In genomic region chr10:67295938-67296466, GRCm38 (mm10) we compare ENCODE assay signal across 20 mouse cellular contexts. TPM values are rescaled to one million over a fixed set of nuclear protein-coding genes. Genes with fewer than 3 reads are reported as not detected.
A peak's percentile ranks its signal among the peaks of the same experiment; 100 is the strongest.
DNase-seq lines count a peak whose midpoint lies in the region; ATAC-seq and TF ChIP-seq lines count a peak whose summit lies in the region.
"Had no signal": no experiment of that assay in that cellular context is flagged by ENCODE, and none has a peak within 500 bp of the region (broad histone marks: within the 10 kb centered on the region; RNA-seq: fewer than 3 reads in every experiment).

No protein-coding gene starts in this region.

- no peaks in the 10 kb centered on the region for H3K27me3 ChIP-seq in G1E (ENCODE audit: insufficient read depth, low read length)
- H3K27me3 ChIP-seq in liver, embryonic 13.5 days, result no peaks in the 10 kb centered on the region
- H3K27me3 ChIP-seq in liver, postnatal 0 days (ENCODE audit: insufficient read depth, low read length), result no peaks in the 10 kb centered on the region
- H3K27me3 ChIP-seq: forebrain, embryonic 13.5 days; heart, embryonic 15.5 days had no signal

- ATAC-seq in G1E (ENCODE audit: extremely low read depth, insufficient number of reproducible peaks, low FRiP score, poor library complexity, severe bottlenecking), result peak; percentile 15
- ATAC-seq in liver, embryonic 13.5 days (ENCODE audit: low read depth), result peak; percentile 75
- ATAC-seq in liver, postnatal 0 days, result peak; percentile 62
- ATAC-seq: forebrain, embryonic 13.5 days had no signal

- TF ChIP-seq CTCF in G1E (IDR thresholded peaks at IDR 0.05; ENCODE audit: low read depth, low read length), result no peak
- TF ChIP-seq CTCF in liver, postnatal 0 days (IDR thresholded peaks at IDR 0.05; ENCODE audit: low read depth), result no peak
- no peak for TF ChIP-seq CTCF in gastrocnemius, adult 2 months (IDR thresholded peaks at IDR 0.05)

- peak overlapping the region; percentile 49 for H3K9ac ChIP-seq in liver, embryonic 13.5 days
- no peak overlapping the region for H3K9ac ChIP-seq in liver, postnatal 0 days (replicated peaks)
- H3K9ac ChIP-seq: forebrain, embryonic 13.5 days; heart, embryonic 15.5 days; hindbrain, embryonic 14.5 days had no signal

- peaks cover 13% of the 10 kb centered on the region for H3K36me3 ChIP-seq in G1E (replicated peaks)
- no peaks in the 10 kb centered on the region for H3K36me3 ChIP-seq in liver, embryonic 13.5 days
- H3K36me3 ChIP-seq in liver, postnatal 0 days (replicated peaks; ENCODE audit: insufficient read depth, low read length), result no peaks in the 10 kb centered on the region
- H3K36me3 ChIP-seq: embryonic facial prominence, embryonic 10.5 days; heart, embryonic 10.5 days; heart, embryonic 15.5 days; hindbrain, embryonic 10.5 days had no signal

- no peaks in the 10 kb centered on the region for H3K9me3 ChIP-seq in G1E (replicated peaks)
- H3K9me3 ChIP-seq in liver, embryonic 13.5 days (replicated peaks), result no peaks in the 10 kb centered on the region
- H3K9me3 ChIP-seq in liver, postnatal 0 days (ENCODE audit: low read length), result no peaks in the 10 kb centered on the region
- H3K9me3 ChIP-seq: embryonic facial prominence, embryonic 10.5 days; forebrain, embryonic 13.5 days; heart, embryonic 10.5 days; heart, embryonic 15.5 days; hindbrain, embryonic 10.5 days had no signal

- peak overlapping the region; percentile 71; the same call in 1 of the 2 replicates for H3K4me3 ChIP-seq in G1E (ENCODE audit: low read depth, low read length)
- H3K4me3 ChIP-seq in liver, embryonic 13.5 days (replicated peaks), result no peak overlapping the region; the same call in 1 of the 2 replicates
- H3K4me3 ChIP-seq in liver, postnatal 0 days (ENCODE audit: low read depth, low read length), result no peak overlapping the region
- H3K4me3 ChIP-seq in gastrocnemius, adult 2 months, result no peak overlapping the region
- H3K4me3 ChIP-seq: embryonic facial prominence, embryonic 10.5 days; forebrain, embryonic 13.5 days; heart, embryonic 10.5 days; heart, embryonic 15.5 days; hindbrain, embryonic 10.5 days had no signal

- peak; percentile 43 for DNase-seq in G1E (ENCODE audit: low spot score)
- DNase-seq in MEL-GATA-1-ER (ENCODE audit: extremely low read depth, low read depth), result peak; percentile 55
- no peak for DNase-seq in liver, embryonic 13.5 days
- DNase-seq in liver, postnatal 0 days, result no peak
- DNase-seq in left cerebral cortex, postnatal 4 days, result no peak
- DNase-seq in adrenal gland, postnatal 25 days, result no peak
- no peak for DNase-seq in thymus, postnatal 0 days (ENCODE audit: low spot score)
- DNase-seq in gastrocnemius, adult 2 months, result no peak
- DNase-seq: adrenal gland, adult 2 months; cerebellum, adult 11 months; cerebellum, adult 8-10 months; cerebellum, postnatal 36 days; gastrocnemius, postnatal 10 days; heart, adult 18-20 months had no signal

- intact Hi-C loops in left cerebral cortex, postnatal 4 days (cut with DNase I), result no loop called here
- intact Hi-C loops in gastrocnemius, adult 2 months (cut with DNase I), result no loop called here

- H3K27ac ChIP-seq in liver, embryonic 13.5 days, result peak overlapping the region; percentile 85
- H3K27ac ChIP-seq in liver, postnatal 0 days (ENCODE audit: low read depth), result peak overlapping the region; percentile 2; the same call in 1 of the 2 replicates
- H3K27ac ChIP-seq in gastrocnemius, adult 2 months, result no peak overlapping the region
- H3K27ac ChIP-seq: embryonic facial prominence, embryonic 10.5 days; forebrain, embryonic 13.5 days; heart, embryonic 10.5 days; heart, embryonic 15.5 days; hindbrain, embryonic 10.5 days; hindbrain, embryonic 14.5 days had no signal

- WGBS in liver, embryonic 13.5 days (ENCODE audit: insufficient replicate concordance), result 19% methylated on average over 7 of the region's 7 CpGs
- WGBS in liver, postnatal 0 days (ENCODE audit: insufficient replicate concordance), result 40% methylated on average over 7 of the region's 7 CpGs

- peaks cover 66% of the 10 kb centered on the region for H3K4me1 ChIP-seq in G1E (ENCODE audit: insufficient read depth, low read depth, low read length)
- peaks cover 48% of the 10 kb centered on the region for H3K4me1 ChIP-seq in liver, embryonic 13.5 days (replicated peaks)
- 0 out of 2 replicates have a peak, but pooled peaks cover 3% of the 10 kb centered on the region for H3K4me1 ChIP-seq in liver, postnatal 0 days (ENCODE audit: insufficient read depth)
- H3K4me1 ChIP-seq: embryonic facial prominence, embryonic 10.5 days; forebrain, embryonic 13.5 days; heart, embryonic 10.5 days; hindbrain, embryonic 10.5 days had no signal

- peak; percentile 83 for TF ChIP-seq EP300 in liver, postnatal 0 days (IDR thresholded peaks at IDR 0.05; ENCODE audit: low read depth)

- peak overlapping the region; percentile 51 for H3K4me2 ChIP-seq in liver, embryonic 13.5 days
- H3K4me2 ChIP-seq in liver, postnatal 0 days (ENCODE audit: low read depth, low read length), result peak overlapping the region; percentile 47
- H3K4me2 ChIP-seq: forebrain, embryonic 13.5 days; heart, embryonic 15.5 days; hindbrain, embryonic 14.5 days had no signal

RNA-seq across cellular contexts. Expression of gene Nrbf2, which starts 10.9 kb away (rescaled TPM):
- total RNA-seq in G1E (2014; fragmentation: Nextera tagmentation), result 46.3 and 49.1 TPM in 2 replicates
- total RNA-seq in G1E (2017), result 46.6 and 52.2 TPM in 2 replicates
- 71.1 and 92.1 TPM in 2 replicates for polyA plus RNA-seq in G1E (2012)
- 19.2 and 23.0 TPM in 2 replicates for polyA plus RNA-seq in liver, embryonic 13.5 days (2015; fragmentation: Nextera tagmentation; extraction: Ambion mirVana)
- polyA plus RNA-seq in liver, postnatal 0 days (2015; fragmentation: Nextera tagmentation; extraction: Ambion mirVana), result 17.5 and 20.2 TPM in 2 replicates
- total RNA-seq in left cerebral cortex, postnatal 4 days (2021), result 10 to 100 TPM; 14.4 to 16.1 TPM
- 16.0 and 17.1 TPM in 2 replicates for total RNA-seq in adrenal gland, postnatal 25 days (2021)
- polyA plus RNA-seq in thymus, postnatal 0 days (2015; fragmentation: Nextera tagmentation; extraction: Ambion mirVana), result 46.5 and 47.5 TPM in 2 replicates
- total RNA-seq in gastrocnemius, adult 2 months (2021), result 10 to 100 TPM; 13.0 to 13.4 TPM

Comparison
In these comparisons a context has a peak if more than half of its experiments do, and no peak if none do; other contexts are left out.
1. ATAC-seq: peak in every context shown above with its lines; median percentile 75 in liver, embryonic 13.5 days; 62 in liver, postnatal 0 days; 15 in G1E.
2. DNase-seq: peak in G1E (single experiment) and MEL-GATA-1-ER (single experiment); none in liver, embryonic 13.5 days (single experiment), liver, postnatal 0 days (single experiment), left cerebral cortex, postnatal 4 days (single experiment), adrenal gland, postnatal 25 days (single experiment), thymus, postnatal 0 days (single experiment) and gastrocnemius, adult 2 months (single experiment).